Mouse (Mus musculus) intestine, postnatal 0 days (tissue): ENCODE data around the gene Mettl9. TPM values are rescaled to one million over a fixed set of nuclear protein-coding genes. Genes with fewer than 3 reads are reported as not detected.

Experiments used
- ATAC-seq: fragments of 200-750 bp; cut with Nextera tagmentation; 2 replicates; pipeline ENCODE4 v1.8.0; 2017; ENCODE audit warnings: mild to moderate bottlenecking, moderate TSS enrichment, moderate library complexity
- H3K27ac ChIP-seq: fragments of 300-500 bp; sonication (generic); 2 replicates; pipeline ENCODE4 v1.5.1; 2014; ENCODE audit warnings: mild to moderate bottlenecking, low read depth, low read length, moderate library complexity
- H3K27me3 ChIP-seq: fragments of 300-500 bp; sonication (generic); replicated peaks from 2 replicates; pipeline ENCODE4 v1.6.1; 2014; ENCODE audit warnings: low read length, mixed read lengths; ENCODE audit not compliant: control insufficient read depth, insufficient read depth
- H3K36me3 ChIP-seq: fragments of 300-500 bp; sonication (generic); 2 replicates; pipeline ENCODE4 v1.6.1; 2014; ENCODE audit warnings: mild to moderate bottlenecking, moderate library complexity; ENCODE audit not compliant: control insufficient read depth, insufficient read depth
- H3K4me1 ChIP-seq: fragments of 300-500 bp; sonication (generic); replicated peaks from 2 replicates; pipeline ENCODE4 v1.6.1; 2014; ENCODE audit warnings: antibody characterized with exemption, low read length, mixed read lengths; ENCODE audit not compliant: control insufficient read depth, insufficient read depth
- H3K4me2 ChIP-seq: fragments of 300-500 bp; sonication (generic); replicated peaks from 2 replicates; pipeline ENCODE4 v1.6.1; 2014; ENCODE audit warnings: low read depth, mild to moderate bottlenecking, moderate library complexity
- H3K4me3 ChIP-seq: fragments of 300-500 bp; sonication (generic); 2 replicates; pipeline ENCODE4 v1.5.1; 2014; ENCODE audit warnings: low read depth, low read length
- H3K9ac ChIP-seq: fragments of 300-500 bp; sonication (generic); 2 replicates; pipeline ENCODE4 v1.6.1; 2014; ENCODE audit warnings: mild to moderate bottlenecking, low read depth, low read length
- H3K9me3 ChIP-seq: fragments of 300-500 bp; sonication (generic); 2 replicates; pipeline ENCODE4 v1.6.1; 2016; ENCODE audit warnings: mixed run types; ENCODE audit not compliant: control insufficient read depth
- CTCF ChIP-seq: sonication (generic); IDR thresholded peaks from 2 replicates; pipeline ENCODE4 v1.5.1; 2016; ENCODE audit warnings: low read depth, mild to moderate bottlenecking, control low read depth, antibody characterized with exemption, moderate library complexity
- WGBS: fragments of 180-500 bp; shearing (Covaris S2); extraction: QIAGEN DNeasy Blood & Tissue Kit; methylation state at CpG from one replicate; pipeline ENCODE4 v1.1.7; 2014; 5-methylcytosine and 5-hydroxymethylcytosine counted together
- polyA plus RNA-seq: library from polyadenylated mRNA; unstranded; fragments of >200 nt; fragmentation: Nextera tagmentation; extraction: Ambion mirVana; gene quantifications from 2 replicates; pipeline ENCODE4 v1.2.1, GENCODE M21; 2015

The Mettl9 gene
- polyA plus RNA-seq, 1 experiment from 2014 or later, result 89.4 TPM

DNA sequence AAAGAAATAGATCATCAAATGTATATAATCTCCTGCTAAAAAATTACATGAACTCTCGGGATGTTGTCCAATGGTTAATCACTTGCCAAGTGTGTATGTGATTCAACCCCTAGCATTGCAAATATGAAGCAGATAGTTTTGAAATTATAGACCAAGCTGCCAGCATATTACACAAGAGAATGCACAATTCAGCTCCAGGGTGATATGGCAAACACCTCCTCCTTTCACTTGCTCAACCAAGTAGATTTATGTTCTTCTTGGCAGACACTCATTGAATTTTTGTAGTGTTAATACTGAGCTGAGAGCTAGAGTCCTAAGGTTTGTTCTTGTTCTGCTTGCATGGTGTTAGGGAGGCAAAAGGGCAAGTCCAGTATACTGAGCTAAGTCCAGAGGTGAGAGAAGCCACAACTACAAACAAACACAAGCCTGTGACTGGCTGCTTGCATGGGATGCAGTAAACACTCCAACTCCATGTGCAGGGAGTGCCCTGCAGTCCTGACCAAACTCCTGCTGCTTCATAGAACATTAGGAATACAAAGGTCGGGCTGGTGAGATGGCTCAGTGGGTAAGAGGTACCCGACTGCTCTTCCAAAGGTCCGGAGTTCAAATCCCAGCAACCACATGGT, 30.3 kb upstream of the Mettl9 start:
- Histone ChIP-seq H3K9ac (no peak overlapping the region), H3K4me2 (no peak overlapping the region), H3K4me1 (no peaks in the 10 kb centered on the region), H3K9me3 (no peaks in the 10 kb centered on the region), H3K27me3 (no peaks in the 10 kb centered on the region), H3K36me3 (no peaks in the 10 kb centered on the region), H3K27ac (peak overlapping the region; percentile 91), H3K4me3 (no peak overlapping the region)
- WGBS, result 35% methylated on average over 4 of the region's 4 CpGs
- peak; percentile 85 for ATAC-seq
- no peak for TF ChIP-seq CTCF

DNA sequence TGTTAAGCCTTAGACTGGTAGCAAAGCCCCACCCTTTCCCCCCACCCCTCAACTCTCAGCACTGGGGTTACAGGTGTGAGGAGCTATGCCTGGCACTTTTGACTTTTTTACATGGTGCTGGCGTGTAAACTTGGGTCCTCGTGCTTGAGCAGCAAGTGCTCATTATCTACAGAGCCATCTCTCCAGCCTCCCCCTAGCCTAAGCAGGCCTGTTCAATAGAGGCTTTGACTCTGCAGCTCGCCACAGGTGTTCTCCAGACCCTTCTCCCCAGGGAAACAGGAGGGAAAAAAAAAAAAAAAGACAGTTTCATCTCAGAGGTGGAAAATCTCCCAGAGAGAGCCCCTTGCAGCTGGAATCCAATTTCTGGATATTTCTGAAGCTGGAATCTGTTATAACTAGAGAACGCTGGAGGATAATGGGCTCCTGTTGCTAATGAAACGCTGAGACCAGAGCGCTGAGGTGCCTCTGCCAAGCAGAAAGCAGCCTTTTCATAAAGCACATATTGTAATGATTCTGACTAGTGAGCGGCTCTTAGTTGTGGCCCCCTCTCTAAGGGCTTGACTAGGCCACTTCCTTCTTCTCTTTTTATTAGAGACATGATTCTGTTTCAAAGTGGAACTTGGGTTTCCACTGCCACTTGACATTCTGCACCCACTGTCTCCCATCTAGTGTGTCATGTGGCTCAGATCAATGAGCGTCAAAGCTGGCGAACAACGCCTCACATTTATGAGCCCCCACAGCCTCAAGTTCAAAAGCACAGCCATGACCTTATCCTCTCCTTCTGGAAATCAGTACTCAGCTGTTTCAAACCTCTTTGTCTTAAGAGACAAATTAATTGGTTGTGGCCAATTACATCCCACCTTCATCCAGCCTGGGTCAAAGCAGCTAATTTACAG, 22.2 kb upstream of the Mettl9 start:
- Histone ChIP-seq H3K9ac (no peak overlapping the region), H3K4me3 (no peak overlapping the region), H3K27ac (no peak overlapping the region), H3K9me3 (no peaks in the 10 kb centered on the region), H3K4me1 (no peaks in the 10 kb centered on the region), H3K27me3 (no peaks in the 10 kb centered on the region), H3K36me3 (no peaks in the 10 kb centered on the region), H3K4me2 (no peak overlapping the region)
- no peak for ATAC-seq
- no peak for TF ChIP-seq CTCF
- WGBS, result 70% methylated on average over 10 of the region's 10 CpGs

DNA sequence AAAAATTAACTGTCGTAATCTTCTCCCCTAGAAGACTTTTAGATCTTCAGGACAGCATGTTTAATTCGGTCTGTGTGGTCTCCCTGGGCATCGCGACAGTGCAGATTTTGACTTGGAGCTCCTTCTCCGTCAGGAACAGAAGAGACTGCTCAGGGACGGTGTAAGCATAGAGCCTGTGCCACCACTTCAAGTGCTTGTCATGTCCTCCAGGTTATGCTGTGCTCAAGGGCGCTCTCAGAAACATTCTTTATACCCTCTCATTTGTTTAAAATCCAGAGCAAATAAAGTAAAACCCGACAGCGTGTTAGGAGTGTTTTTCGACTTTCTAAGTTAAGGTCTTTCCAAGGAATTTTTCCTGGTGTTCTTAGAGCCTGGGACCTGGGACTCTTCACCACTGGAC, 19.8 kb upstream of the Mettl9 start:
- no peak for TF ChIP-seq CTCF
- Histone ChIP-seq H3K27me3 (no peaks in the 10 kb centered on the region), H3K9ac (no peak overlapping the region), H3K4me2 (no peak overlapping the region), H3K36me3 (no peaks in the 10 kb centered on the region), H3K9me3 (no peaks in the 10 kb centered on the region), H3K27ac (no peak overlapping the region), H3K4me1 (no peaks in the 10 kb centered on the region), H3K4me3 (no peak overlapping the region)
- WGBS, result 83% methylated on average over 10 of the region's 10 CpGs
- ATAC-seq, result no peak

DNA sequence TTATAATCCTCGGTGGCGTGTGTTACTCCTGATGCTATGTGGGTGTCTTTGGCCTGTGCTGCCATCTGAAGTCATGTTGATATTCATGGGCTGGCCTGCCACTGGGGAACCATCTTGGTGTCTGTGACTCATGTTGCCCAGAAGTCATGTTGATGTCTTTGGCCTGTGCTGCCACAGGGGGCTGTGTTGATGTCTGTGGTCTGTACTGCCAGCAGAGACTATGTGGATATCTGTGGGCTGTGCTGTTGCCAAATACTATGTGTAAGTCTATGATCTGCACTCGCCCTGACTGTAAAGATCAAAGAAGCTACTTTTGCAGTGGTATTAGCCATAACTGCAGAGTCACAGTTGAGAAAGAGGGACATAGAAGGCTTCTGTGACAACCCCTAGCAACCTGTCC, 15.5 kb upstream of the Mettl9 start:
- no peak overlapping the region for H3K27ac ChIP-seq
- WGBS, result 90% methylated on average over 3 of the region's 3 CpGs
- H3K9ac ChIP-seq, result no peak overlapping the region
- H3K4me1 ChIP-seq, result no peaks in the 10 kb centered on the region
- no peak overlapping the region for H3K4me2 ChIP-seq
- no peaks in the 10 kb centered on the region for H3K27me3 ChIP-seq
- no peaks in the 10 kb centered on the region for H3K9me3 ChIP-seq
- H3K4me3 ChIP-seq, result no peak overlapping the region
- no peak for ATAC-seq
- no peaks in the 10 kb centered on the region for H3K36me3 ChIP-seq
- no peak for TF ChIP-seq CTCF

DNA sequence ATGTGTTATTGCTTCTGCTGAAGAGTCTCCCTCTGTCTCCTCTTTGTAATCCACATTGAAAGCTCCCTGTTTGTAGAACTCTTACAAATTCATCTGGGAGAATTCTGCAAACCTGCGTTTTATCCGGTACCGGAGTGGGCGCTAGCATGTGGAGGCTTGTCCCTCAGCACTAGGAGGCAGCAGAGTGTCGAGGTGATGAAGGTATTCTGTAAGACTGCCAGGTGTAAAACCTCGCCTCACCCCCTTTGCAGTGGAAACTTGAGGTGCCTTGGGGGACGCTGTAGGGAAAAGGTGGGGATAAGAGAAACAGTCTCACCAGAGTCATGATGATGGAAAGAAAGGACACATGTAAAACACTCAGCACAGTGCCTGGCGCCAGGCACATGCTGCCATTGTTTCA, 14.0 kb upstream of the Mettl9 start:
- WGBS, result 41% methylated on average over 8 of the region's 8 CpGs
- Histone ChIP-seq H3K36me3 (no peaks in the 10 kb centered on the region), H3K9ac (no peak overlapping the region), H3K4me1 (no peaks in the 10 kb centered on the region), H3K27me3 (no peaks in the 10 kb centered on the region), H3K4me3 (no peak overlapping the region), H3K4me2 (no peak overlapping the region), H3K9me3 (no peaks in the 10 kb centered on the region), H3K27ac (no peak overlapping the region)
- peak; percentile 69 for TF ChIP-seq CTCF
- ATAC-seq, result no peak

DNA sequence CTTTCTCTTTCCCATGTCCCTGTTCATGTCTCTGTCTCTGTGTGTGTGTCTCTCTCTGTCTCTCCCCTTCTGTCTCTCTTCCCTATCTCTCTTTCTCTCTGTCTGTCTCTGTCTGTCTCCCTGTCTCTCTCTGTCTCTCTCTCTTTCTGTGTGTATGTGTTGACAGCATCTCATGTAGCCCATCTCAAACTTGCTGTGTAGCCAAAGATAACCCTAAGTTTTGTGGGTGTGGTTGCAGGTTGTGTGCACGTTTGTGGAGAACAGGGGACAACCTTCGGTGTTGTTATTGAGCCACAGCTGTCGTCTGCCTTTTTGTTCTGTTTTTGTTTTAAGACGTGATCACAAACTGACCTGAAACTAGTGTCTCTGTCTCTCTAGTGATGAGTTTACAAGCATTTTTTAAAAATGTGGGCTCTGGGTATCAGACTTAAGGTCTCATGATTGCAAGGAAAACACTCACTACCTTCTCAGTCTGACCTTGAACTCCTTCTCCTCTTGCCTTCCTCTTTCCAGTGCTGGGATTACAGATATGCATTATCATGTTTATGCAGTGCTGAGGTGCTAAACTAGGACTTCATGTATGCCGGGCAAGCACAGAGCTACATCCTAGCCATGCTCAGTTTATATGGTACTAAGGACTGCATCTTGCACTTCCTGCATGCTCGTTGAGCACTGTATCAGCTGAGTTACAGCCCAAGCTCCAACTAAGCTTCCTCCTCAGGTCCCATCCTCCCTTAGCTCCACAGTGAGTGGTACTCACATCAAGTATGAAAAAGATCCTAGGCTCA, 8.8 kb upstream of the Mettl9 start:
- TF ChIP-seq CTCF, result no peak
- Histone ChIP-seq H3K4me1 (no peaks in the 10 kb centered on the region), H3K4me2 (no peak overlapping the region), H3K9ac (no peak overlapping the region), H3K27me3 (no peaks in the 10 kb centered on the region), H3K27ac (no peak overlapping the region), H3K36me3 (no peaks in the 10 kb centered on the region), H3K9me3 (no peaks in the 10 kb centered on the region), H3K4me3 (no peak overlapping the region)
- WGBS, result 64% methylated on average over 6 of the region's 6 CpGs
- no peak for ATAC-seq
